In genomic region chr15:88661654-88662053, GRCm38 (mm10) we compare ENCODE assay signal across 19 mouse cellular contexts.
DNase-seq lines count a peak whose midpoint lies in the region; ATAC-seq and TF ChIP-seq lines count a peak whose summit lies in the region.
"Had no signal": no experiment of that assay in that cellular context is flagged by ENCODE, and none has a peak within 500 bp of the region (broad histone marks: within the 10 kb centered on the region; RNA-seq: fewer than 3 reads in every experiment).

No protein-coding gene starts in this region.

- H3K4me2 ChIP-seq in heart, embryonic 15.5 days = peak overlapping the region; percentile 52; the same call in 1 of the 2 replicates
- no peak overlapping the region for H3K4me2 ChIP-seq in heart, embryonic 11.5 days
- H3K4me2 ChIP-seq in CH12.LX (ENCODE audit: insufficient read depth, low read depth, poor library complexity, severe bottlenecking) = peak overlapping the region; percentile 95
- peak overlapping the region; percentile 46 for H3K4me2 ChIP-seq in heart, postnatal 0 days (ENCODE audit: low read depth, low read length)
- no peak overlapping the region for H3K4me2 ChIP-seq in hindbrain, embryonic 14.5 days (replicated peaks)

- H3K9me3 ChIP-seq in heart, embryonic 15.5 days (replicated peaks) = no peaks in the 10 kb centered on the region
- H3K9me3 ChIP-seq in heart, embryonic 11.5 days (replicated peaks; ENCODE audit: control insufficient read depth, low read length) = no peaks in the 10 kb centered on the region
- no peaks in the 10 kb centered on the region for H3K9me3 ChIP-seq in CH12.LX (replicated peaks; ENCODE audit: low read length)
- H3K9me3 ChIP-seq in heart, postnatal 0 days (replicated peaks; ENCODE audit: control insufficient read depth, low read length) = no peaks in the 10 kb centered on the region
- no peaks in the 10 kb centered on the region for H3K9me3 ChIP-seq in hindbrain, embryonic 14.5 days (ENCODE audit: control insufficient read depth, low read length)
- H3K9me3 ChIP-seq: embryonic facial prominence, embryonic 13.5 days; forebrain, embryonic 12.5 days; hindbrain, embryonic 10.5 days; limb, embryonic 10.5 days; midbrain, embryonic 13.5 days had no signal

- DNase-seq in heart, adult 11 months = peak; percentile 94
- DNase-seq in heart, postnatal 14 days = no peak
- no peak for DNase-seq in CH12.LX (ENCODE audit: extremely low read depth)
- no peak for DNase-seq in heart, postnatal 0 days (ENCODE audit: low spot score)
- DNase-seq in hindbrain, embryonic 14.5 days (ENCODE audit: low spot score) = no peak
- DNase-seq: cerebellum, adult 11-12 months; gastrocnemius, postnatal 36 days had no signal

- H3K27me3 ChIP-seq in heart, embryonic 15.5 days = peaks cover 18% of the 10 kb centered on the region
- peaks cover 19% of the 10 kb centered on the region for H3K27me3 ChIP-seq in heart, embryonic 11.5 days (ENCODE audit: control insufficient read depth, insufficient read depth, low read length)
- H3K27me3 ChIP-seq in CH12.LX (replicated peaks) = peaks cover 74% of the 10 kb centered on the region
- H3K27me3 ChIP-seq in heart, postnatal 0 days (ENCODE audit: control insufficient read depth, insufficient read depth, low read length) = peaks cover 11% of the 10 kb centered on the region; the same call in 1 of the 2 replicates
- H3K27me3 ChIP-seq in hindbrain, embryonic 14.5 days (ENCODE audit: control insufficient read depth, insufficient read depth, low read length) = no peaks in the 10 kb centered on the region

- no peaks in the 10 kb centered on the region for H3K79me2 ChIP-seq in CH12.LX (replicated peaks; ENCODE audit: control insufficient read depth, extremely low read depth, insufficient read depth, poor library complexity, severe bottlenecking)

- 51% methylated on average over 3 of the region's 3 CpGs for WGBS in heart, embryonic 15.5 days
- WGBS in heart, embryonic 11.5 days (ENCODE audit: insufficient replicate concordance) = 48% methylated on average over 3 of the region's 3 CpGs
- 45% methylated on average over 3 of the region's 3 CpGs for whole genome bisulfite sequencing in heart, postnatal 0 days
- WGBS in hindbrain, embryonic 14.5 days = 62% methylated on average over 3 of the region's 3 CpGs

- no peaks in the 10 kb centered on the region; the same call in 1 of the 2 replicates for H3K4me1 ChIP-seq in heart, embryonic 15.5 days (replicated peaks)
- H3K4me1 ChIP-seq in heart, embryonic 11.5 days (ENCODE audit: control insufficient read depth, insufficient read depth, low read length) = no peaks in the 10 kb centered on the region
- peaks cover 8 to 12% of the 10 kb centered on the region in 2 experiments for H3K4me1 ChIP-seq in CH12.LX (ENCODE audit: control insufficient read depth in 1 of 2, insufficient read depth in 2 of 2)
- H3K4me1 ChIP-seq in heart, postnatal 0 days (ENCODE audit: control insufficient read depth, insufficient read depth) = no peaks in the 10 kb centered on the region
- no peaks in the 10 kb centered on the region; the same call in 1 of the 2 replicates for H3K4me1 ChIP-seq in hindbrain, embryonic 14.5 days (replicated peaks; ENCODE audit: control insufficient read depth, insufficient read depth, low read length)

- no peak overlapping the region for H3K27ac ChIP-seq in heart, embryonic 15.5 days
- no peak overlapping the region for H3K27ac ChIP-seq in heart, embryonic 11.5 days (ENCODE audit: low read depth, low read length)
- no peak overlapping the region for H3K27ac ChIP-seq in CH12.LX (ENCODE audit: insufficient read depth, low read depth)
- H3K27ac ChIP-seq in heart, postnatal 0 days (ENCODE audit: low read depth) = no peak overlapping the region
- no peak overlapping the region for H3K27ac ChIP-seq in hindbrain, embryonic 14.5 days
- H3K27ac ChIP-seq: embryonic facial prominence, embryonic 13.5 days; forebrain, embryonic 12.5 days; hindbrain, embryonic 10.5 days; kidney, postnatal 0 days; left cerebral cortex, adult 2 months; limb, embryonic 10.5 days; midbrain, embryonic 13.5 days; stomach, postnatal 0 days had no signal

- no peak for TF ChIP-seq EP300 in CH12.LX (IDR thresholded peaks at IDR 0.05; ENCODE audit: low read length)
- TF ChIP-seq EP300 in heart, postnatal 0 days (IDR thresholded peaks at IDR 0.05; ENCODE audit: low read depth) = no peak

- H3K4me3 ChIP-seq in heart, embryonic 15.5 days = no peak overlapping the region
- no peak overlapping the region for H3K4me3 ChIP-seq in heart, embryonic 11.5 days (ENCODE audit: low read depth, low read length)
- no peak overlapping the region for H3K4me3 ChIP-seq in CH12.LX (replicated peaks in 1 of 3; ENCODE audit: low read depth in 2 of 3, low read length in 2 of 3, poor library complexity in 1 of 3)
- H3K4me3 ChIP-seq in heart, postnatal 0 days (ENCODE audit: low read depth, low read length) = no peak overlapping the region
- no peak overlapping the region for H3K4me3 ChIP-seq in hindbrain, embryonic 14.5 days (replicated peaks; ENCODE audit: low read length)
- H3K4me3 ChIP-seq: embryonic facial prominence, embryonic 13.5 days; erythroblast, embryonic 14.5 days; left cerebral cortex, adult 2 months; limb, embryonic 10.5 days; midbrain, embryonic 13.5 days had no signal

- TF ChIP-seq POLR2A in CH12.LX (IDR thresholded peaks at IDR 0.05; ENCODE audit: low read depth, low read length) = no peak

- in situ Hi-C loops in CH12.LX (cut with MboI; ENCODE audit: low pct_ligation_motif_present, low pct_unique_long_range_greater_than_20kb, low sequenced_read_pairs) = no loop called here

- no peak overlapping the region for H3K9ac ChIP-seq in heart, embryonic 15.5 days
- H3K9ac ChIP-seq in heart, embryonic 11.5 days (ENCODE audit: low read depth, low read length) = no peak overlapping the region
- H3K9ac ChIP-seq in CH12.LX (ENCODE audit: insufficient read depth, low read depth) = no peak overlapping the region
- no peak overlapping the region for H3K9ac ChIP-seq in heart, postnatal 0 days (replicated peaks; ENCODE audit: low read depth, low read length)
- no peak overlapping the region for H3K9ac ChIP-seq in hindbrain, embryonic 14.5 days
- H3K9ac ChIP-seq: embryonic facial prominence, embryonic 13.5 days; forebrain, embryonic 12.5 days; midbrain, embryonic 13.5 days had no signal

- intact Hi-C loops in heart, postnatal 14 days (cut with DNase I) = no loop called here

- dilution Hi-C loops in CH12.LX (cut with MboI; ENCODE audit: extremely low pct_ligation_motif_present, extremely low pct_unique_long_range_greater_than_20kb, low sequenced_read_pairs) = no loop called here

- no peak for TF ChIP-seq RAD21 in CH12.LX (IDR thresholded peaks at IDR 0.05; ENCODE audit: low read depth, low read length)

- H3K36me3 ChIP-seq in heart, embryonic 15.5 days = no peaks in the 10 kb centered on the region
- no peaks in the 10 kb centered on the region for H3K36me3 ChIP-seq in heart, embryonic 11.5 days (ENCODE audit: control insufficient read depth, insufficient read depth, low read length)
- H3K36me3 ChIP-seq in CH12.LX (replicated peaks in 1 of 2; ENCODE audit: control insufficient read depth in 1 of 2, insufficient read depth in 1 of 2, low read length in 1 of 2) = no peaks in the 10 kb centered on the region
- H3K36me3 ChIP-seq in heart, postnatal 0 days (replicated peaks; ENCODE audit: control insufficient read depth, insufficient read depth, low read length) = no peaks in the 10 kb centered on the region
- H3K36me3 ChIP-seq in hindbrain, embryonic 14.5 days (replicated peaks; ENCODE audit: control insufficient read depth, insufficient read depth) = no peaks in the 10 kb centered on the region
- H3K36me3 ChIP-seq: embryonic facial prominence, embryonic 13.5 days; forebrain, embryonic 12.5 days; hindbrain, embryonic 10.5 days; limb, embryonic 10.5 days; midbrain, embryonic 13.5 days had no signal

- ATAC-seq in heart, embryonic 15.5 days (replicated peaks; ENCODE audit: insufficient number of reproducible peaks, insufficient read depth, low FRiP score, low read depth) = no peak
- no peak for ATAC-seq in heart, embryonic 11.5 days (replicated peaks; ENCODE audit: insufficient number of reproducible peaks, low FRiP score, low TSS enrichment)
- no peak for ATAC-seq in heart, postnatal 0 days (ENCODE audit: insufficient read depth, low read depth)
- ATAC-seq in hindbrain, embryonic 14.5 days (ENCODE audit: low FRiP score) = no peak
- ATAC-seq: CD4-positive, CD25-positive, alpha-beta regulatory T cell, adult 4 months; midbrain, embryonic 13.5 days had no signal

- no peak for TF ChIP-seq CTCF in CH12.LX (conservative IDR thresholded peaks at IDR 0.05 in 1 of 2, IDR thresholded peaks at IDR 0.05 in 1 of 2; ENCODE audit: low read depth in 2 of 2, low read length in 2 of 2)
- TF ChIP-seq CTCF in heart, postnatal 0 days (IDR thresholded peaks at IDR 0.05; ENCODE audit: low read depth) = no peak

TF ChIP-seq in CH12.LX, 34 proteins besides CTCF, POLR2A, EP300 and RAD21:
- TF ChIP-seq USF1 (IDR thresholded peaks at IDR 0.05; ENCODE audit: low read depth, low read length) (no peak), UBTF (IDR thresholded peaks at IDR 0.05; ENCODE audit: low read depth, low read length) (no peak), MEF2A (IDR thresholded peaks at IDR 0.05; ENCODE audit: borderline replicate concordance, low read depth, low read length) (0 out of 2 replicates have a peak, but pooled peaks have one; percentile 14), MAX (IDR thresholded peaks at IDR 0.05; ENCODE audit: low read length) (no peak), JUND (conservative IDR thresholded peaks at IDR 0.05; ENCODE audit: low read depth, low read length) (no peak), MAZ (IDR thresholded peaks at IDR 0.05; ENCODE audit: low read depth, low read length) (0 out of 2 replicates have a peak, but pooled peaks have one; percentile 21)

Comparison
In these comparisons a context has a peak if more than half of its experiments do, and no peak if none do; other contexts are left out.
1. H3K4me2 ChIP-seq: peak in heart, embryonic 15.5 days (single experiment), CH12.LX (single experiment) and heart, postnatal 0 days (single experiment); none in heart, embryonic 11.5 days (single experiment) and hindbrain, embryonic 14.5 days (single experiment).